8 mouse cellular contexts compared by ENCODE assay signal in genomic region chr3:69289833-69290232, GRCm38 (mm10). TPM values are rescaled to one million over a fixed set of nuclear protein-coding genes. Genes with fewer than 3 reads are reported as not detected.
A peak's percentile ranks its signal among the peaks of the same experiment; 100 is the strongest.
DNase-seq lines count a peak whose midpoint lies in the region; ATAC-seq lines count a peak whose summit lies in the region.

No protein-coding gene starts in this region.

- intact Hi-C loops in heart, postnatal 36 days (cut with DNase I): no loop called here
- intact Hi-C loops in left cerebral cortex, postnatal 36 days (cut with DNase I): no loop called here

- H3K9me3 ChIP-seq in heart, embryonic 13.5 days: no peaks in the 10 kb centered on the region
- H3K9me3 ChIP-seq in intestine, embryonic 15.5 days: no peaks in the 10 kb centered on the region

- H3K36me3 ChIP-seq in heart, embryonic 13.5 days: no peaks in the 10 kb centered on the region
- no peaks in the 10 kb centered on the region for H3K36me3 ChIP-seq in intestine, embryonic 15.5 days

- H3K4me1 ChIP-seq in heart, embryonic 13.5 days: peaks cover 11% of the 10 kb centered on the region
- H3K4me1 ChIP-seq in intestine, embryonic 15.5 days (replicated peaks): 0 out of 2 replicates have a peak, but pooled peaks cover 3% of the 10 kb centered on the region

- WGBS in heart, embryonic 13.5 days: 52% methylated on average over 14 of the region's 14 CpGs
- 79% methylated on average over 14 of the region's 14 CpGs for WGBS in intestine, embryonic 15.5 days

- peak overlapping the region; percentile 44 for H3K4me2 ChIP-seq in heart, embryonic 13.5 days
- no peak overlapping the region for H3K4me2 ChIP-seq in intestine, embryonic 15.5 days (replicated peaks)

- ATAC-seq in heart, embryonic 13.5 days (ENCODE audit: extremely low read depth, insufficient number of reproducible peaks, low FRiP score, low TSS enrichment): no peak
- no peak for ATAC-seq in intestine, embryonic 15.5 days

- H3K4me3 ChIP-seq in heart, embryonic 13.5 days: no peak overlapping the region
- no peak overlapping the region for H3K4me3 ChIP-seq in intestine, embryonic 15.5 days (replicated peaks)

- no peak overlapping the region for H3K9ac ChIP-seq in heart, embryonic 13.5 days
- no peak overlapping the region for H3K9ac ChIP-seq in intestine, embryonic 15.5 days

- H3K27me3 ChIP-seq in heart, embryonic 13.5 days (replicated peaks): no peaks in the 10 kb centered on the region
- H3K27me3 ChIP-seq in intestine, embryonic 15.5 days (replicated peaks): no peaks in the 10 kb centered on the region

- H3K27ac ChIP-seq in heart, embryonic 13.5 days (replicated peaks): 0 out of 2 replicates have a peak overlapping the region, but pooled peaks have one; percentile 14
- H3K27ac ChIP-seq in intestine, embryonic 15.5 days: no peak overlapping the region

- no peak for DNase-seq in heart, postnatal 36 days
- DNase-seq in brain, adult 2 months (ENCODE audit: low read depth, low spot score): peak; percentile 84
- peak; percentile 49 for DNase-seq in gastrocnemius, postnatal 10 days
- peak; percentile 24 to 25 for DNase-seq in left cerebral cortex, postnatal 36 days (ENCODE audit: low spot score in 2 of 2)
- peak; percentile 47 for DNase-seq in right cerebral cortex, adult 18-20 months
- DNase-seq in adrenal gland, adult 2 months: no peak

RNA-seq across cellular contexts. Expression of gene Ppm1l, which starts 26.8 kb away (rescaled TPM):
- polyA plus RNA-seq in heart, embryonic 13.5 days (2015; fragmentation: Nextera tagmentation; extraction: Ambion mirVana): 7.4 TPM in 2 replicates
- total RNA-seq in heart, postnatal 36 days (2021): 10 to 100 TPM; 23.4 to 26.3 TPM
- total RNA-seq in gastrocnemius, postnatal 10 days (2021): 10 to 100 TPM; 35.7 to 38.6 TPM
- total RNA-seq in left cerebral cortex, postnatal 36 days (2021): 10 to 100 TPM; 87.0 to 88.8 TPM
- 4.9 and 5.8 TPM in 2 replicates for polyA plus RNA-seq in intestine, embryonic 15.5 days (2015; fragmentation: Nextera tagmentation; extraction: Ambion mirVana)
- 10 to 100 TPM; 12.2 to 13.5 TPM for total RNA-seq in adrenal gland, adult 2 months (2021)
- 2.4 and 3.1 TPM in 2 replicates for polyA plus RNA-seq in adrenal gland, adult 2 months (2012; rRNA removed)

Comparison
In these comparisons a context has a peak if more than half of its experiments do, and no peak if none do; other contexts are left out.
1. DNase-seq: peak in brain, adult 2 months (single experiment), gastrocnemius, postnatal 10 days (single experiment), left cerebral cortex, postnatal 36 days (2 of 2) and right cerebral cortex, adult 18-20 months (single experiment); none in heart, postnatal 36 days (0 of 2) and adrenal gland, adult 2 months (single experiment).